Mouse (Mus musculus): ENCODE data around the gene Fam110a.

DNA sequence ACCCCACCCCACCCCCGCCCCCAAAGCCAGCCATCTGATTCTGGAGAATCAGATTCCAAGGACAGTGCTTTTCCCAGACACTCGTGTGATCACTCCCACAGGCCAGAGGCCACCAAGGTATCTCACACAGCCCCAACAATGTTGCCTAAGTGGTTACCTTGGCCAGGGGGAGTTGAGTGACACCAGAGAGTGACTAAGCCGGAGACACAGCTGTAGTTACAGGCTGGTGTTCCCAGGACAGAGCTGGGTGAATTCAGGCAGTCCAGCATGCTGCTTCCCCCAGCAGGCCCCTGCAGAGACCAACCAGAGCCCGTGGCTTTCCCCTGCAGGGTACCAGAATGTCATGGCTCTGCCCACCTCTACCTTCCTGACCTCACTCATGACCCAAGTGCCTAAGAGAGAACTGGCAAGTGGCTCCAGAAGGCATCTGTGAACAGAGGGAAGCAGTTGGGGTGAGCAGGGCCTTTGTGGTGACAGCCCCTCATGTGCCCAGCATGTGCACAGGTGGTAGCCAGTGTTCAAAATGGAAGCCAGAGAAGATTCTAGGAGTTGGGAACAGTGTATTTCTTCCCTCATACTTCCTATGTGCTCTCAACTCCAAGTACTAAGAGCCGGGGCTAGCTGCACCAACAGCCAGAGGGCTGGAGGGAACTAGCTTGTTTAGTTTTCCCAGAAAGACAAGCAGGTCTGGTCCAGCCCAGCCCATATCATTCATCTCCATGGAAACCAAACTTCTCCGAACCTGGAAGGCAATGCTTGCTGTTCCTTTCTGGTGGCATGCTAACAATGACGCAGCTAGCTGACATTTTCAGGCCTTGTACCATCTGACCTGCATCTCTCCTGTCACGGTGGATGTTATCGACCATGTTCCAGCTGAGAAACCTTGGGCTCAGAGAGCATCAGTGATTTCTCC, 18.5 kb downstream of the Fam110a start:
- TF ChIP-seq CTCF (IDR thresholded peaks at IDR 0.05; ENCODE audit: borderline replicate concordance, insufficient read depth, low read depth, low read length): no peak
- no peak for TF ChIP-seq POLR2A (IDR thresholded peaks at IDR 0.05; ENCODE audit: borderline replicate concordance, insufficient read depth, low read length)

Data from cerebellum, adult 2 months (tissue).